Mouse (Mus musculus): ENCODE data around the gene 4933424G06Rik. TPM values are rescaled to one million over a fixed set of nuclear protein-coding genes. Genes with fewer than 3 reads are reported as not detected.

4933424G06Rik gene
- polyA plus RNA-seq, 1 experiment from 2014 or later = not detected

DNA sequence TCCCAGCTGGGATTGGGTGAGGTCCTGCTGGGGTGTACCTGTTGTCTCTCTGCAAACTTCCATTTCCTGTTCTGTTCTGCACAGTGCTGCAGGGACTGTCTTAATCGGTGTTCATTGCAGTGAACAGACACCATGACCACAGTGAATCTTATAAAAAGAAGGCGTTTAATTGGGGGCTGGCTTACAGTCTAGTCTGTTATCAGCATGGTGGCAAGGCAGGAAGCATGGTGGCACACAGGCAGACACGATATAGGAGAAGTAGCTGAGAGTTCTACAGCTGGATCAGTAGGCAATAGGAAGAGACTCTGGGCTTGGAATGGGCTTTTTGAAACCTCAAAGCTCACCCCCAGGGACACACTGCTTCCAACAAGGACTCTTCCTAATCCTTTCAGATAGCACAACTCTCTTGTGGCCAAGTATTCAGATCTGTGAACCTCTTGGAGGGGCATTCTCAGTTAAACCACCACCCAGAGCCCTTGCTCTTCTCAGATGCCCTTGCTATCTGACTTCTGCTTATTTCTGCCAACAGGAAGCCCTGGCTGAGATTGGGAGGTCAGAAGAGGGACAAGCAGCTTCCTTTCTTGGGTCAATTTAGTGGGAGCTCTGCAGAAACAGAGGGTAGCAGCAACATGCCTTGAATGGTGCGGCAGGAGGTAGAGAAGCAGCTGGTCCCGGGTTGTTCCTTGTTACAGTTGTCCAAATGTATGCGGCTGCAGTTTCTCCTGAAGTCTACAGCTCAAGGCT is 44.2 kb downstream of the 4933424G06Rik start:
- H3K9me3 ChIP-seq (ENCODE audit: control insufficient read depth, low read length) = no peaks in the 10 kb centered on the region
- no peak overlapping the region for H3K9ac ChIP-seq (ENCODE audit: low read depth, low read length)
- no peaks in the 10 kb centered on the region for H3K27me3 ChIP-seq (replicated peaks; ENCODE audit: control insufficient read depth, insufficient read depth, low read length)
- 77% methylated on average over 6 of the region's 6 CpGs for WGBS
- no peak overlapping the region for H3K27ac ChIP-seq (replicated peaks; ENCODE audit: low read depth, low read length)
- no peaks in the 10 kb centered on the region for H3K4me1 ChIP-seq (ENCODE audit: control insufficient read depth, insufficient read depth, low read length)
- H3K4me3 ChIP-seq (ENCODE audit: low read depth, low read length) = no peak overlapping the region
- DNase-seq (ENCODE audit: low spot score) (no peak), ATAC-seq (ENCODE audit: low read depth) (no peak)
- no peak overlapping the region for H3K4me2 ChIP-seq (ENCODE audit: low read depth, low read length)
- H3K36me3 ChIP-seq (ENCODE audit: control insufficient read depth, insufficient read depth, low read length) = no peaks in the 10 kb centered on the region

- H3K9me3 ChIP-seq (ENCODE audit: control insufficient read depth, low read length) = no peaks in the 10 kb centered on the region
- no peak overlapping the region for H3K9ac ChIP-seq (ENCODE audit: low read depth, low read length)
- H3K27ac ChIP-seq (replicated peaks; ENCODE audit: low read depth, low read length) = no peak overlapping the region
- 78% methylated on average over 9 of the region's 9 CpGs for WGBS
- DNase-seq (ENCODE audit: low spot score) (no peak), ATAC-seq (ENCODE audit: low read depth) (no peak)
- H3K4me3 ChIP-seq (ENCODE audit: low read depth, low read length) = no peak overlapping the region
- no peaks in the 10 kb centered on the region for H3K27me3 ChIP-seq (replicated peaks; ENCODE audit: control insufficient read depth, insufficient read depth, low read length)
- no peaks in the 10 kb centered on the region for H3K4me1 ChIP-seq (ENCODE audit: control insufficient read depth, insufficient read depth, low read length)
- H3K36me3 ChIP-seq (ENCODE audit: control insufficient read depth, insufficient read depth, low read length) = no peaks in the 10 kb centered on the region
- no peak overlapping the region for H3K4me2 ChIP-seq (ENCODE audit: low read depth, low read length)
Measured at GRCm38 (mm10) chr1:36758553-36758952, 48.6 kb downstream of the 4933424G06Rik start.

GRCm38 (mm10) chr1:36759076-36759475 is 49.1 kb downstream of the 4933424G06Rik start:
- no peak for ATAC-seq (ENCODE audit: low read depth)
- DNase-seq (ENCODE audit: low spot score) = no peak
- no peaks in the 10 kb centered on the region for H3K36me3 ChIP-seq (ENCODE audit: control insufficient read depth, insufficient read depth, low read length)
- 82% methylated on average over 18 of the region's 18 CpGs for WGBS
- no peaks in the 10 kb centered on the region for H3K9me3 ChIP-seq (ENCODE audit: control insufficient read depth, low read length)
- H3K27ac ChIP-seq (replicated peaks; ENCODE audit: low read depth, low read length) = no peak overlapping the region
- H3K27me3 ChIP-seq (replicated peaks; ENCODE audit: control insufficient read depth, insufficient read depth, low read length) = no peaks in the 10 kb centered on the region
- H3K9ac ChIP-seq (ENCODE audit: low read depth, low read length) = no peak overlapping the region
- no peak overlapping the region for H3K4me3 ChIP-seq (ENCODE audit: low read depth, low read length)
- no peak overlapping the region for H3K4me2 ChIP-seq (ENCODE audit: low read depth, low read length)
- H3K4me1 ChIP-seq (ENCODE audit: control insufficient read depth, insufficient read depth, low read length) = no peaks in the 10 kb centered on the region

GRCm38 (mm10) chr1:36760401-36760800 is 50.5 kb downstream of the 4933424G06Rik start:
- Histone ChIP-seq H3K4me3 (ENCODE audit: low read depth, low read length) (no peak overlapping the region), H3K9me3 (ENCODE audit: control insufficient read depth, low read length) (no peaks in the 10 kb centered on the region), H3K36me3 (ENCODE audit: control insufficient read depth, insufficient read depth, low read length) (no peaks in the 10 kb centered on the region), H3K4me2 (ENCODE audit: low read depth, low read length) (no peak overlapping the region), H3K27me3 (replicated peaks; ENCODE audit: control insufficient read depth, insufficient read depth, low read length) (no peaks in the 10 kb centered on the region), H3K27ac (replicated peaks; ENCODE audit: low read depth, low read length) (no peak overlapping the region), H3K9ac (ENCODE audit: low read depth, low read length) (no peak overlapping the region), H3K4me1 (ENCODE audit: control insufficient read depth, insufficient read depth, low read length) (no peaks in the 10 kb centered on the region)
- no peak for ATAC-seq (ENCODE audit: low read depth)
- no peak for DNase-seq (ENCODE audit: low spot score)
- WGBS = 82% methylated on average over 8 of the region's 9 CpGs

GRCm38 (mm10) chr1:36761061-36761460 is 51.1 kb downstream of the 4933424G06Rik start:
- no peak for DNase-seq (ENCODE audit: low spot score)
- no peaks in the 10 kb centered on the region for H3K4me1 ChIP-seq (ENCODE audit: control insufficient read depth, insufficient read depth, low read length)
- H3K36me3 ChIP-seq (ENCODE audit: control insufficient read depth, insufficient read depth, low read length) = no peaks in the 10 kb centered on the region
- ATAC-seq (ENCODE audit: low read depth) = no peak
- no peak overlapping the region for H3K27ac ChIP-seq (replicated peaks; ENCODE audit: low read depth, low read length)
- no peak overlapping the region for H3K4me3 ChIP-seq (ENCODE audit: low read depth, low read length)
- H3K9ac ChIP-seq (ENCODE audit: low read depth, low read length) = no peak overlapping the region
- WGBS = 78% methylated on average over 8 of the region's 8 CpGs
- no peaks in the 10 kb centered on the region for H3K27me3 ChIP-seq (replicated peaks; ENCODE audit: control insufficient read depth, insufficient read depth, low read length)
- H3K4me2 ChIP-seq (ENCODE audit: low read depth, low read length) = no peak overlapping the region
- H3K9me3 ChIP-seq (ENCODE audit: control insufficient read depth, low read length) = no peaks in the 10 kb centered on the region

DNA sequence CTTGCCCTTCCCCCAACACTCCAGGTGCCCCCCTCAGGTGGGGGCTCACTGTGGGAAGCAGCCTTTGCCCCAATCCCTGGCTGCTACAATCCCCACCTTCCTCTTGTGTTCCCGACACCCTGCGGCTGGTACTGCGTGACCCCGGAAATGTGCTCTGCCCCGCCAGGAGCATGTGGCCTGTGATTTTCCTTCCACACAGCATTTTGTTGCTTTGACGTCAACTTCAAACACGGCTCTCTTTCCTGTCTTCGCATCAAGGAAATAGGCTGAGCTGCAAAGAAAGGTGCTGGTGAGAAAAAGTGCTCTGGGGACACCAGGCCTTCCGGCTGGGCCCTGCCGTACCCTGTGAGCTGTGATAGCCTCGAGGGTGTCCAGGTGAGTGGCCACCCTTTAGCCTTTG is 51.6 kb downstream of the 4933424G06Rik start, which contains the start of gene Zap70:
Zap70 (plus strand) TSS at position 231 of the 400 bp plus-strand sequence.
- no peak within 1 kb of the TSS for H3K4me3 ChIP-seq (ENCODE audit: low read depth, low read length)
- WGBS = 83% methylated on average over 11 of the region's 11 CpGs
- H3K4me1 ChIP-seq (ENCODE audit: control insufficient read depth, insufficient read depth, low read length) = no peaks in the 10 kb centered on the region
- H3K27me3 ChIP-seq (replicated peaks; ENCODE audit: control insufficient read depth, insufficient read depth, low read length) = no peaks in the 10 kb centered on the region
- H3K36me3 ChIP-seq (ENCODE audit: control insufficient read depth, insufficient read depth, low read length) = no peaks in the 10 kb centered on the region
- DNase-seq (ENCODE audit: low spot score) (no peak), ATAC-seq (ENCODE audit: low read depth) (no peak)
- H3K27ac ChIP-seq (replicated peaks; ENCODE audit: low read depth, low read length) = no peak within 1 kb of the TSS
- no peaks in the 10 kb centered on the region for H3K9me3 ChIP-seq (ENCODE audit: control insufficient read depth, low read length)
- H3K9ac ChIP-seq (ENCODE audit: low read depth, low read length) = no peak within 1 kb of the TSS
- no peak within 1 kb of the TSS for H3K4me2 ChIP-seq (ENCODE audit: low read depth, low read length)

DNA sequence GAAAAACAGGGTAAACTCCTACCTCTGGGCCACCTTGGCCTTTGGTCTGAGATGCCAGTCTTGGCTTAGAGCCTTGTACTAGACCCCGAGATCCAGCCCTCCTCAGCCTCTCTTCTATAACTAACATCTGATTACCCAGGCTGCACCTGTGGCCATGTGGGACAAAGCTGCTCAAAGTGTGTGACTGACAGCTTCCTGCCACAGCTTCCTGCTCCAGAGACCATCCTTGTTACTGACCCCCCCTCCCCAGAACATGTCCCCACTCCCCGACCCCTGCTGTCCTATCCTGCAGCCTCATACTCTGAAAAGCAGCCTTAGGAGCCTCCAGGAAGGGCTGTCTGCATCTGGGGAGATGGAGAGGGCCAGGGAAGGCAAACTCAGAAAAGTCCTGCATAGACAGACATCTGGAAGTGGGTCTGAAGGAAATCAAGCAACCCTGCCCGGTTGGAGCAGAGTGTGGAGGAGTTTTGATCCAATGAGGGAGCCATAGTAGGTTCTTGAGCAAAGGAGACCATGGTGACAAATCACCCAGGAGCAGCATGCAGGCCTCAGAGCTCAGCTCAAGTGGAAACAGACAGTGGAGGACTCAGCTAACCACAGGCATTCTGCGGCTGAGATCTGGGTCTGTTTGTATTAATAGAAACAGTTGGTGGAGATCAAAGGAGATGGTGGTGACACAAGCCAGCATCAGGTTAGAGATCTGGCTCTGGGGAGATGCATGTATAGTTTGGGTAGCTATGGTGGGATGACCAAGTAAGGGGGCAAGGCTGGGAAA is 56.7 kb downstream of the 4933424G06Rik start:
- peak; percentile 54 for DNase-seq (ENCODE audit: low spot score)
- WGBS = 34% methylated on average over 4 of the region's 4 CpGs
- H3K4me1 ChIP-seq (ENCODE audit: control insufficient read depth, insufficient read depth, low read length) = no peaks in the 10 kb centered on the region
- H3K27me3 ChIP-seq (replicated peaks; ENCODE audit: control insufficient read depth, insufficient read depth, low read length) = peaks cover 8% of the 10 kb centered on the region; the same call in 1 of the 2 replicates
- no peaks in the 10 kb centered on the region for H3K36me3 ChIP-seq (ENCODE audit: control insufficient read depth, insufficient read depth, low read length)
- H3K27ac ChIP-seq (replicated peaks; ENCODE audit: low read depth, low read length) = 0 out of 2 replicates have a peak overlapping the region, but pooled peaks have one; percentile 13
- H3K9ac ChIP-seq (ENCODE audit: low read depth, low read length) = no peak overlapping the region
- no peak overlapping the region for H3K4me3 ChIP-seq (ENCODE audit: low read depth, low read length)
- ATAC-seq (ENCODE audit: low read depth) = no peak
- H3K4me2 ChIP-seq (ENCODE audit: low read depth, low read length) = no peak overlapping the region
- no peaks in the 10 kb centered on the region for H3K9me3 ChIP-seq (ENCODE audit: control insufficient read depth, low read length)

DNA sequence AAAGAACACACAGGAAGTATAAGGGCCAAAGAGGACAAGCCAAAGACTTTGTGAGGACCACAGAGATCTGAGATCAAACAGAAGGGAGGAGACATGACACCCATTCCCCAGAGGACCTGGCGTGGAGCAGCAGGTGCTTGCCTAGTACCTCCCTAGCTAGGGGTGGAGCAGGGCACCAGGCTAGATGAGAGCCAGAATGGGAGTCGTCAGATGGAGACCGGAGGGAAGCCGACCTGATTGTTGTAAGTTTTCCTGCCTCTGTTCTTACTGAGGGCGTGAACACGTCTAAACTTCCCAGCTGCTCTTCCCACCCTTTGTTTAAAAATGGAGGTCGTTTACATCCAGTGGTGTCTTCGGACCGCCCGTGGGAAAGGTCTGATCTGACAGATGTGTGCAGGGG is 57.4 kb downstream of the 4933424G06Rik start:
- no peaks in the 10 kb centered on the region for H3K4me1 ChIP-seq (ENCODE audit: control insufficient read depth, insufficient read depth, low read length)
- no peaks in the 10 kb centered on the region for H3K36me3 ChIP-seq (ENCODE audit: control insufficient read depth, insufficient read depth, low read length)
- ATAC-seq (ENCODE audit: low read depth) (no peak), DNase-seq (ENCODE audit: low spot score) (no peak)
- H3K4me3 ChIP-seq (ENCODE audit: low read depth, low read length) = no peak overlapping the region
- 37% methylated on average over 10 of the region's 10 CpGs for WGBS
- no peaks in the 10 kb centered on the region for H3K9me3 ChIP-seq (ENCODE audit: control insufficient read depth, low read length)
- H3K4me2 ChIP-seq (ENCODE audit: low read depth, low read length) = no peak overlapping the region
- peaks cover 8% of the 10 kb centered on the region; the same call in 1 of the 2 replicates for H3K27me3 ChIP-seq (replicated peaks; ENCODE audit: control insufficient read depth, insufficient read depth, low read length)
- no peak overlapping the region for H3K9ac ChIP-seq (ENCODE audit: low read depth, low read length)
- no peak overlapping the region for H3K27ac ChIP-seq (replicated peaks; ENCODE audit: low read depth, low read length)
